Mouse (Mus musculus): ENCODE results near the gene Pbrm1.
A peak's percentile ranks its signal among the peaks of the same experiment; 100 is the strongest.

- no peak for TF ChIP-seq CTCF (IDR thresholded peaks at IDR 0.05 in 2 of 3, conservative IDR thresholded peaks at IDR 0.05 in 1 of 3; ENCODE audit: control insufficient read depth in 1 of 3, insufficient read depth in 1 of 3, low read depth in 2 of 3, low read length in 3 of 3, poor library complexity in 1 of 3, severe bottlenecking in 1 of 3)
- TF ChIP-seq CHD1 (IDR thresholded peaks at IDR 0.05; ENCODE audit: low read depth, low read length), result no peak
- no peak for TF ChIP-seq MXI1 (IDR thresholded peaks at IDR 0.05; ENCODE audit: low read depth, low read length)
- TF ChIP-seq MAZ (IDR thresholded peaks at IDR 0.05; ENCODE audit: low read depth, low read length), result no peak
- no peak for TF ChIP-seq POLR2A (IDR thresholded peaks at IDR 0.05; ENCODE audit: control insufficient read depth in 1 of 2, insufficient read depth in 1 of 2, low read depth in 1 of 2, low read length in 2 of 2, poor library complexity in 1 of 2)
- no peak for TF ChIP-seq TAL1 (IDR thresholded peaks at IDR 0.05; ENCODE audit: low read length)
- TF ChIP-seq CHD2 (IDR thresholded peaks at IDR 0.05; ENCODE audit: low read length), result no peak
- TF ChIP-seq GATA1 (IDR thresholded peaks at IDR 0.05; ENCODE audit: low read depth, low read length), result peak; percentile 60
- no peak for TF ChIP-seq ELF1 (IDR thresholded peaks at IDR 0.05; ENCODE audit: low read depth, low read length)
- TF ChIP-seq TBP (IDR thresholded peaks at IDR 0.05; ENCODE audit: low read depth, low read length), result no peak
Observed at GRCm38 (mm10) chr14:31069086-31069733, 50.3 kb downstream of the Pbrm1 start.

Measured in MEL (cell line).